Comparison of ENCODE assay signal across 16 mouse cellular contexts in the genomic region with DNA sequence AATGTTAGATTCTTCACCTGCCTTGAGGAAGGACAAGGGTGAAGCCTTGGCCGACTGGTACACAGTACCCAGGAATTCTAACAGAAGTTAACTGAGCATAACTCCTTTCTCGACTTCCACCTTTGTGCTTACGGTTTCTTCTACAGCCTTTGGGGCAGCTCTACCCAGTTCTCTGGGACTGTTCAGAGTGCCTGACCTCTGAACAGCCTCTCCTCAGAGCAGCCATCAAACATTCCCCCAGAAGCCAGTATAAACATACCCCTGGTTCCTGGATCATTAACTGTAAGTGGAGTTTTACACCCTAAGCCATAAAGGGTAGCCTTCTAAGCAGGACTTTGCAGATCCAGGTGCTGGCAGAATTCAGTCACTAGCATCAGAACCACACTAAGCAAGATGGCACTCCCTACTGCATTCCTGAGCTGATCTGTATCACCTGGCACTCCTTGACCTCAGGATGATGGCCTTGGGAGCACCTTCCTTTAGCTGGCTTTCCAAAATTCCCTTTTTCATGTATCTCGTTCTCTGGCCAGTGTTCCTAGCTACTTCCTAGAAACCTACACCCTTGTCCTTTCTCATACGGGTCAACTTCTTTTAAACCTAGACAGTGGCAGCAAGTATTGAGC.
DNase-seq lines count a peak whose midpoint lies in the region; ATAC-seq and TF ChIP-seq lines count a peak whose summit lies in the region.
"Had no signal": no experiment of that assay in that cellular context is flagged by ENCODE, and none has a peak within 500 bp of the region (broad histone marks: within the 10 kb centered on the region; RNA-seq: fewer than 3 reads in every experiment).

No protein-coding gene starts in this region.

- no peak for TF ChIP-seq CTCF in small intestine, adult 2 months (IDR thresholded peaks at IDR 0.05; ENCODE audit: extremely low read depth, insufficient read length, insufficient replicate concordance, low read depth, low read length)

- ATAC-seq in megakaryocyte, adult 5-6 weeks (ENCODE audit: poor library complexity, severe bottlenecking), result no peak
- peak; percentile 55 for ATAC-seq in kidney, embryonic 16.5 days (ENCODE audit: low FRiP score, low TSS enrichment)
- ATAC-seq: forebrain, postnatal 0 days; midbrain, embryonic 15.5 days had no signal

- H3K9ac ChIP-seq in kidney, embryonic 16.5 days (replicated peaks; ENCODE audit: low read length), result no peak overlapping the region
- H3K9ac ChIP-seq: forebrain, embryonic 12.5 days; forebrain, postnatal 0 days; hindbrain, embryonic 14.5 days; limb, embryonic 15.5 days; midbrain, embryonic 15.5 days; neural tube, embryonic 12.5 days had no signal

- peak overlapping the region; percentile 19 for H3K4me2 ChIP-seq in kidney, embryonic 16.5 days (replicated peaks; ENCODE audit: low read depth, low read length)
- H3K4me2 ChIP-seq: forebrain, embryonic 12.5 days; heart, embryonic 11.5 days; hindbrain, embryonic 14.5 days; limb, embryonic 15.5 days; midbrain, embryonic 15.5 days; neural tube, embryonic 12.5 days had no signal

- no peaks in the 10 kb centered on the region for H3K9me3 ChIP-seq in megakaryocyte, embryonic 14.5 days
- H3K9me3 ChIP-seq in kidney, embryonic 16.5 days (ENCODE audit: low read length), result no peaks in the 10 kb centered on the region
- H3K9me3 ChIP-seq in forebrain, embryonic 10.5 days, result no peaks in the 10 kb centered on the region
- H3K9me3 ChIP-seq: forebrain, embryonic 12.5 days; limb, embryonic 15.5 days; midbrain, embryonic 15.5 days; neural tube, embryonic 12.5 days had no signal

- TF ChIP-seq POLR2A in small intestine, adult 2 months (IDR thresholded peaks at IDR 0.05; ENCODE audit: low read depth, low read length), result no peak

- H3K36me3 ChIP-seq in megakaryocyte, embryonic 14.5 days (replicated peaks; ENCODE audit: low read length), result peaks cover 12% of the 10 kb centered on the region
- H3K36me3 ChIP-seq in kidney, embryonic 16.5 days (ENCODE audit: insufficient read depth, low read length), result no peaks in the 10 kb centered on the region
- H3K36me3 ChIP-seq in small intestine, adult 2 months (ENCODE audit: control insufficient read depth, insufficient read depth, low read length), result peaks cover 7% of the 10 kb centered on the region
- peaks cover 27% of the 10 kb centered on the region for H3K36me3 ChIP-seq in forebrain, embryonic 10.5 days (replicated peaks)
- H3K36me3 ChIP-seq: midbrain, embryonic 15.5 days; neural tube, embryonic 12.5 days had no signal

- H3K27ac ChIP-seq in kidney, embryonic 16.5 days (ENCODE audit: low read length), result peak overlapping the region; percentile 70
- peak overlapping the region; percentile 30 for H3K27ac ChIP-seq in small intestine, adult 2 months (ENCODE audit: insufficient read depth, low read depth, low read length)
- no peak overlapping the region for H3K27ac ChIP-seq in forebrain, embryonic 10.5 days
- H3K27ac ChIP-seq: forebrain, embryonic 12.5 days; hindbrain, embryonic 14.5 days; limb, embryonic 15.5 days; midbrain, embryonic 15.5 days; neural tube, embryonic 12.5 days had no signal

- H3K4me3 ChIP-seq in megakaryocyte, embryonic 14.5 days (replicated peaks), result peak overlapping the region; percentile 24
- H3K4me3 ChIP-seq in kidney, embryonic 16.5 days (ENCODE audit: low read length), result 0 out of 2 replicates have a peak overlapping the region, but pooled peaks have one; percentile 0
- H3K4me3 ChIP-seq in small intestine, adult 2 months (ENCODE audit: low read depth, low read length), result no peak overlapping the region
- no peak overlapping the region for H3K4me3 ChIP-seq in forebrain, embryonic 10.5 days
- H3K4me3 ChIP-seq: erythroblast, embryonic 14.5 days; forebrain, embryonic 12.5 days; limb, embryonic 15.5 days; midbrain, embryonic 15.5 days; neural tube, embryonic 12.5 days had no signal

- no peaks in the 10 kb centered on the region for H3K27me3 ChIP-seq in megakaryocyte, embryonic 14.5 days (replicated peaks)
- no peaks in the 10 kb centered on the region for H3K27me3 ChIP-seq in kidney, embryonic 16.5 days (ENCODE audit: insufficient read depth, low read length)
- no peaks in the 10 kb centered on the region for H3K27me3 ChIP-seq in small intestine, adult 2 months (ENCODE audit: control insufficient read depth, insufficient read depth, low read length)
- no peaks in the 10 kb centered on the region for H3K27me3 ChIP-seq in forebrain, embryonic 10.5 days (ENCODE audit: poor library complexity, severe bottlenecking)
- H3K27me3 ChIP-seq: forebrain, embryonic 12.5 days; limb, embryonic 15.5 days; midbrain, embryonic 15.5 days; neural tube, embryonic 12.5 days had no signal

- intact Hi-C loops in gastrocnemius, postnatal 36 days (cut with DNase I), result loop anchor here (5.0 kb wide), 5 partner anchors 55 to 1135 kb away; no protein-coding TSS in a partner anchor

- peak; percentile 38 for DNase-seq in kidney, adult 11 months
- DNase-seq in kidney, adult 18-20 months, result no peak
- no peak for DNase-seq in forebrain, embryonic 10.5 days (ENCODE audit: extremely low spot score, low spot score)
- no peak for DNase-seq in gastrocnemius, postnatal 36 days
- DNase-seq: forebrain, postnatal 0 days had no signal

- H3K4me1 ChIP-seq in megakaryocyte, embryonic 14.5 days, result peaks cover 61% of the 10 kb centered on the region
- peaks cover 28% of the 10 kb centered on the region for H3K4me1 ChIP-seq in kidney, embryonic 16.5 days (ENCODE audit: insufficient read depth, low read length)
- peaks cover 8% of the 10 kb centered on the region; the same call in 1 of the 2 replicates for H3K4me1 ChIP-seq in small intestine, adult 2 months (ENCODE audit: control insufficient read depth, insufficient read depth, insufficient read length, low read length)
- peaks cover 23% of the 10 kb centered on the region for H3K4me1 ChIP-seq in forebrain, embryonic 10.5 days
- H3K4me1 ChIP-seq: neural tube, embryonic 12.5 days had no signal

- WGBS in kidney, embryonic 16.5 days, result 36% methylated on average over 5 of the region's 5 CpGs
- WGBS in small intestine, adult 2 months, result 49% methylated on average over 5 of the region's 5 CpGs
- WGBS in forebrain, embryonic 10.5 days, result 95% methylated on average over 5 of the region's 5 CpGs

Comparison
In these comparisons a context has a peak if more than half of its experiments do, and no peak if none do; other contexts are left out.
1. H3K4me3 ChIP-seq: peak in megakaryocyte, embryonic 14.5 days (single experiment) and kidney, embryonic 16.5 days (single experiment); none in small intestine, adult 2 months (single experiment) and forebrain, embryonic 10.5 days (single experiment).